Mouse (Mus musculus) heart, embryonic 15.5 days (tissue): ENCODE data around the gene Arl6ip6. TPM values are rescaled to one million over a fixed set of nuclear protein-coding genes. Genes with fewer than 3 reads are reported as not detected.

Experiments used
- ATAC-seq: fragments of 200-750 bp; cut with Nextera tagmentation; replicated peaks from 2 replicates; pipeline ENCODE4 v1.8.0; 2017; ENCODE audit warnings: low read depth, moderate TSS enrichment; ENCODE audit not compliant: insufficient number of reproducible peaks, insufficient read depth, low FRiP score
- H3K27ac ChIP-seq: fragments of 300-500 bp; sonication (generic); 2 replicates; pipeline ENCODE4 v1.5.1; 2015; ENCODE audit warnings: mild to moderate bottlenecking, inconsistent platforms
- H3K27me3 ChIP-seq: fragments of 300-500 bp; sonication (generic); 2 replicates; pipeline ENCODE4 v1.6.1; 2015; ENCODE audit warnings: inconsistent platforms
- H3K36me3 ChIP-seq: fragments of 300-500 bp; sonication (generic); 2 replicates; pipeline ENCODE4 v1.6.1; 2015; ENCODE audit warnings: mild to moderate bottlenecking, inconsistent platforms
- H3K4me1 ChIP-seq: fragments of 300-500 bp; sonication (generic); replicated peaks from 2 replicates; pipeline ENCODE4 v1.6.1; 2015; ENCODE audit warnings: inconsistent platforms
- H3K4me2 ChIP-seq: fragments of 300-500 bp; sonication (generic); 2 replicates; pipeline ENCODE4 v1.6.1; 2015; ENCODE audit warnings: inconsistent platforms, mild to moderate bottlenecking, moderate library complexity
- H3K4me3 ChIP-seq: fragments of 300-500 bp; sonication (generic); 2 replicates; pipeline ENCODE4 v1.5.1; 2015; ENCODE audit warnings: mild to moderate bottlenecking, inconsistent platforms
- H3K9ac ChIP-seq: fragments of 300-500 bp; sonication (generic); 2 replicates; pipeline ENCODE4 v1.6.1; 2015; ENCODE audit warnings: mild to moderate bottlenecking, inconsistent platforms
- H3K9me3 ChIP-seq: fragments of 300-500 bp; sonication (generic); replicated peaks from 2 replicates; pipeline ENCODE4 v1.6.1; 2016; ENCODE audit warnings: inconsistent platforms
- WGBS: fragments of 180-500 bp; shearing (Covaris S2); methylation state at CpG from one replicate; pipeline ENCODE4 v1.1.7; 2015; ENCODE audit warnings: mixed read lengths; 5-methylcytosine and 5-hydroxymethylcytosine counted together
- polyA plus RNA-seq: library from polyadenylated mRNA; unstranded; fragments of >200 nt; fragmentation: Nextera tagmentation; extraction: Ambion mirVana; gene quantifications from 2 replicates; pipeline ENCODE4 v1.2.1, GENCODE M21; 2015

Arl6ip6 gene
- polyA plus RNA-seq, 1 experiment from 2014 or later: 26.7 TPM

DNA sequence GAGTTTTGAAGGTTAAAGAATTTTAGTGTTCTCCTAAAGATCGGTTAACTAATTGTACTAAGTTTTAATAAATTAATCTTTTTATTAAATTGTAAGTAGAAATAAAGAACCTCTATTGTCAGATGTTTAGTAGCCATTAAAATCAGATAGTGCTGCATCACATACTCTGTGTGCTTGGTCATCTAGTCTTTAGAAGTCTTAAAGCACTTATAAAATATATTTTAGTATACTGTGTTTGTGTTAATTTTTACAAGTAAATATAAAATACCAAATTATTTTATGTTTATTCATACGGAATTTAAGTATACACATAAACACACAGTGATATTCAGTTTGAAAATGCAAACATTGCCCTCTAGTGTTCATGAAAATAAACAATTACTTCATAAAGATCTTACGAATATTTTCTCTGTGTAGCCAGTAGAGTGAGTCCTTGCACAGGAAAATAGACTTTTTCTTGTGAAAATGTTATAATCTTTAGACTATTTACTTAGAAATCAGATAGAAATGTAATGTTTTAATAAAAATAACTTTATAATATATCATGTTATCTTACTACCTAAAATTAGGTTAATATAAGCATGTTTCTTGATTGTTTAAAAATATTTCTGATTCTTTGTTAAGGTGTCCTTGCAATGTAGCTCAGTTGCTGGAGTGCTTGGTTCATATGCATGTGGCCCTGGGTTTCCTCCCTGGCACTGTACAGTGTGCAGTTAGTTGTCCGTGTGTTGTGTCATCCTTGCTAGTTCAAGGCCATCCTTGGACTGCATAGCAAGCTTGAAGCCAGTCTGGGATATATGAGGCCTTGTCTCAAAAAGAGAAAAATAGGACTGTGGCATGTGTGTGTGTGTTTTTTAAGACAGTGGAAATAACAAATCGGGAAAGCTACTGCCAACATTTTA is 13.1 kb downstream of the Arl6ip6 start:
- 68% methylated on average over 5 of the region's 5 CpGs for WGBS
- no peak for ATAC-seq

GRCm38 (mm10) chr2:53206749-53207148 is 15.2 kb downstream of the Arl6ip6 start:
- Histone ChIP-seq H3K36me3 (peaks cover 9% of the 10 kb centered on the region), H3K9me3 (no peaks in the 10 kb centered on the region), H3K4me1 (no peaks in the 10 kb centered on the region), H3K4me3 (no peak overlapping the region), H3K27me3 (no peaks in the 10 kb centered on the region), H3K27ac (no peak overlapping the region), H3K9ac (no peak overlapping the region), H3K4me2 (no peak overlapping the region)
- no peak for ATAC-seq

More for the DNA sequence above, 13.1 kb downstream of the Arl6ip6 start:
- Histone ChIP-seq H3K27me3 (no peaks in the 10 kb centered on the region), H3K36me3 (peaks cover 5% of the 10 kb centered on the region; the same call in 1 of the 2 replicates), H3K4me1 (peaks cover 7% of the 10 kb centered on the region), H3K4me3 (no peak overlapping the region), H3K4me2 (no peak overlapping the region), H3K27ac (no peak overlapping the region), H3K9ac (no peak overlapping the region), H3K9me3 (no peaks in the 10 kb centered on the region)

DNA sequence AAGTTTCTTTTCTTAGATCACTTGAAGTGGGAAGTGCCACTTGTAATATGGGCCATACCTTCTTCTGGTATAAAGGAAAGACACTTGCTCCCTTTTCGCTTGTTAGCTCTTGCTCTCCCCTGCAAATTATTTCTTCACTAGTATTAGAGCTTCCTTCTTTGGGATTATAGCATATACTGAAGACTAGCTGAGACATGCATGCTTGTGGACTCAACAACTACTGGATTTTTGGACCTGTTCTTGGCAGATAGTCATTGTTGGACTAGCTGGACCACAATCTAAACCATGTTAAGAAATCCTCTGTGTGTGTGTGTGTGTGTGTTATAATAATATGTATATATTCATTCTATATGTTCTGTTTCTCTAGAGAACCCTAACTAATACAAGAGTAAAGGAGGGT is 22.0 kb downstream of the Arl6ip6 start:
- ATAC-seq: no peak
- H3K9ac ChIP-seq: no peak overlapping the region
- H3K4me2 ChIP-seq: no peak overlapping the region
- no peak overlapping the region for H3K27ac ChIP-seq
- H3K36me3 ChIP-seq: peaks cover 30% of the 10 kb centered on the region
- 98% methylated on average over 1 of the region's 1 CpGs for WGBS
- no peaks in the 10 kb centered on the region for H3K9me3 ChIP-seq
- no peaks in the 10 kb centered on the region for H3K4me1 ChIP-seq
- no peak overlapping the region for H3K4me3 ChIP-seq
- H3K27me3 ChIP-seq: no peaks in the 10 kb centered on the region

GRCm38 (mm10) chr2:53222242-53222641 is 30.7 kb downstream of the Arl6ip6 start:
- no peak overlapping the region for H3K4me3 ChIP-seq
- no peaks in the 10 kb centered on the region for H3K27me3 ChIP-seq
- H3K9me3 ChIP-seq: no peaks in the 10 kb centered on the region
- WGBS: 78% methylated on average over 5 of the region's 5 CpGs
- H3K27ac ChIP-seq: no peak overlapping the region
- ATAC-seq: no peak
- no peaks in the 10 kb centered on the region for H3K4me1 ChIP-seq
- H3K36me3 ChIP-seq: peaks cover 11% of the 10 kb centered on the region; the same call in 1 of the 2 replicates
- H3K9ac ChIP-seq: no peak overlapping the region
- no peak overlapping the region for H3K4me2 ChIP-seq

DNA sequence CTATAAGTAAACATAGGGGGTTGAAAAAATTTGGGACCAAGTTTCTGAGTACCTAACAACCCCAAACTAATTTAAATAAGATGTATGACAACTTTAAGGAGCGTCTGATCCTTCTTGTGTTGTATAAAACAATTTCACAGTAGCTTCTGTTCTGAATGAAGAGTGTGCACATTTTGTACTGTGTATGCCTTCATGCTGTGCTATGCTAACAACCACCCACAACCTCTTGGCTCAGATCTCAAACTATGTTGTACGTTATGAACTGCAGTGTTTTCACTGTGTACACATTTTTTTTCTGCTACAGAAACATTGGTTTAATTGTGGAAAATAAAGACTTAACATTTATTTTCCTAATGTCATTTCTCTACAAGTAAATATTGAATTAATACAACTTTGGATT is 65.5 kb downstream of the Arl6ip6 start:
- no peaks in the 10 kb centered on the region for H3K36me3 ChIP-seq
- H3K27ac ChIP-seq: no peak overlapping the region
- H3K9me3 ChIP-seq: no peaks in the 10 kb centered on the region
- H3K9ac ChIP-seq: no peak overlapping the region
- no peak overlapping the region for H3K4me2 ChIP-seq
- H3K27me3 ChIP-seq: no peaks in the 10 kb centered on the region
- 66% methylated on average over 2 of the region's 2 CpGs for WGBS
- H3K4me3 ChIP-seq: no peak overlapping the region
- no peaks in the 10 kb centered on the region for H3K4me1 ChIP-seq
- no peak for ATAC-seq

Other genes with a start within 250 kb of the Arl6ip6 start
- gene Prpf40a, start 442 bp upstream of the Arl6ip6 start, polyA plus RNA-seq: 72.1 and 79.8 TPM in 2 replicates